13 mouse cellular contexts compared by ENCODE assay signal in the genomic region with DNA sequence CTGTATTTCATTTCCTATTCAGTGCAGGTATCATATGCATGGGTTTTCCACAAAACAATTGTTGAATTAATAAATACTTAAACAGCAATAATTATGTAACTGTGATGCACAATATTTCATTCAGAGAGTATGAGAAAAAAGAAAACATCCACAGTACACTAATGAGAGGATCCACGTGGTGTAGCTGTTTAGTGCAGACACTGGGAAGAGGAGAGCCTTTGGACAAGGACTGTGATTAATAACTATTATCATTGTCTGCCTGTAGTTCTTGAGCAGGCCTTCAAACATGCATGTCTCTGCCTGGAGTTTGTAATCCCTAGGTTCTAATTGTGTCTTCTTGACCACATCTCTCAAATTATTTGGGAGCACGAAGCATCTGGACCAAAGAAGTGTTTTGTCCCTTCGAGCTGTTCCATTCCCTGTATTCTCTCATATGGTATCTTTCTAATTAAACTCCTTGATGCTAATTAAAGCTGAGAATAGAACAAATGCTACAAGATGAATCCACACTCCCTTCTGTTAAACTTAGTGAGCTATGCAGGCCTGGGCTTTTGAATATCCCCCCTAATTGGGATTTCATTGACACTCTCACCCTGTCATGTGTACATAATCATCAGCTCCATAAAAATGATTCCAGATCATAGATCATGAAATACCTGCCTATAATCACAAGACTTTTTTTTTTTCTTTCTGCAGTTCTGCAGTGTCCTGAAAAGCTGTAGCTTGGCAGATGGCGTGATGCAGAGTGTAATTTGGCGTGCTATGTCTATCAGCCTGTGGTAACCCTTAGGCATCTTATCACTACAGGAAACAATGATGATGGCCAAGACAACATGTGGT.
DNase-seq lines count a peak whose midpoint lies in the region; ATAC-seq and TF ChIP-seq lines count a peak whose summit lies in the region.
"Had no signal": no experiment of that assay in that cellular context is flagged by ENCODE, and none has a peak within 500 bp of the region (broad histone marks: within the 10 kb centered on the region; RNA-seq: fewer than 3 reads in every experiment).

No protein-coding gene starts in this region.

- H3K9ac ChIP-seq in hindbrain, embryonic 11.5 days (ENCODE audit: low read depth, low read length): no peak overlapping the region
- H3K9ac ChIP-seq in hindbrain, embryonic 12.5 days: no peak overlapping the region
- H3K9ac ChIP-seq in midbrain, postnatal 0 days (replicated peaks; ENCODE audit: low read length, poor library complexity, severe bottlenecking): no peak overlapping the region
- H3K9ac ChIP-seq: heart, embryonic 12.5 days; intestine, embryonic 15.5 days had no signal

- peak; percentile 80; the same call in 1 of the 2 replicates for ATAC-seq in hindbrain, embryonic 11.5 days (ENCODE audit: low FRiP score)
- ATAC-seq in hindbrain, embryonic 12.5 days (ENCODE audit: low FRiP score): peak; percentile 92
- peak; percentile 71; the same call in 1 of the 2 replicates for ATAC-seq in midbrain, postnatal 0 days (ENCODE audit: low FRiP score)
- ATAC-seq in megakaryocyte-erythroid progenitor cell, adult 5-6 weeks (replicated peaks; ENCODE audit: low FRiP score, low TSS enrichment, poor library complexity, severe bottlenecking): no peak
- ATAC-seq: intestine, embryonic 15.5 days had no signal

- H3K27ac ChIP-seq in hindbrain, embryonic 11.5 days (ENCODE audit: low read depth, low read length): no peak overlapping the region
- no peak overlapping the region for H3K27ac ChIP-seq in hindbrain, embryonic 10.5 days
- peak overlapping the region; percentile 23; the same call in 1 of the 2 replicates for H3K27ac ChIP-seq in hindbrain, embryonic 12.5 days
- H3K27ac ChIP-seq in midbrain, postnatal 0 days (ENCODE audit: low read depth, low read length): no peak overlapping the region
- H3K27ac ChIP-seq: intestine, embryonic 15.5 days had no signal

- no peak overlapping the region for H3K4me2 ChIP-seq in hindbrain, embryonic 11.5 days (replicated peaks; ENCODE audit: low read depth, low read length)
- no peak overlapping the region for H3K4me2 ChIP-seq in hindbrain, embryonic 12.5 days (replicated peaks)
- H3K4me2 ChIP-seq in midbrain, postnatal 0 days (ENCODE audit: low read depth, low read length, poor library complexity, severe bottlenecking): no peak overlapping the region
- H3K4me2 ChIP-seq: heart, embryonic 12.5 days; intestine, embryonic 15.5 days had no signal

- WGBS in hindbrain, embryonic 11.5 days: 64% methylated on average over 5 of the region's 5 CpGs
- WGBS in hindbrain, embryonic 10.5 days: 76% methylated on average over 5 of the region's 5 CpGs
- WGBS in hindbrain, embryonic 12.5 days: 61% methylated on average over 5 of the region's 5 CpGs
- 54% methylated on average over 5 of the region's 5 CpGs for WGBS in midbrain, postnatal 0 days

- no peak for TF ChIP-seq CTCF in midbrain, postnatal 0 days (IDR thresholded peaks at IDR 0.05)

- H3K9me3 ChIP-seq in hindbrain, embryonic 11.5 days (ENCODE audit: control insufficient read depth, low read length): no peaks in the 10 kb centered on the region
- H3K9me3 ChIP-seq in hindbrain, embryonic 10.5 days: no peaks in the 10 kb centered on the region
- no peaks in the 10 kb centered on the region for H3K9me3 ChIP-seq in hindbrain, embryonic 12.5 days (replicated peaks)
- no peaks in the 10 kb centered on the region for H3K9me3 ChIP-seq in midbrain, postnatal 0 days (ENCODE audit: low read length)
- H3K9me3 ChIP-seq: heart, embryonic 12.5 days; intestine, embryonic 15.5 days; megakaryocyte, embryonic 14.5 days had no signal

- no peaks in the 10 kb centered on the region for H3K4me1 ChIP-seq in hindbrain, embryonic 11.5 days (replicated peaks; ENCODE audit: control insufficient read depth, insufficient read depth, low read length)
- H3K4me1 ChIP-seq in hindbrain, embryonic 10.5 days (replicated peaks): no peaks in the 10 kb centered on the region
- H3K4me1 ChIP-seq in hindbrain, embryonic 12.5 days: no peaks in the 10 kb centered on the region
- H3K4me1 ChIP-seq in midbrain, postnatal 0 days (ENCODE audit: insufficient read depth, low read length): no peaks in the 10 kb centered on the region
- H3K4me1 ChIP-seq: heart, embryonic 12.5 days; intestine, embryonic 15.5 days; megakaryocyte, embryonic 14.5 days had no signal

- DNase-seq in hindbrain, embryonic 11.5 days (ENCODE audit: low spot score): peak; percentile 13
- no peak for DNase-seq in hindbrain, embryonic 10.5 days (ENCODE audit: low spot score)
- peak; percentile 46 for DNase-seq in cerebellum, adult 9-10 months
- peak; percentile 91 for DNase-seq in midbrain, postnatal 0 days (ENCODE audit: low spot score)
- no peak for DNase-seq in gastrocnemius, adult 18-20 months (ENCODE audit: low spot score)
- no peak for DNase-seq in spleen, postnatal 36 days (ENCODE audit: low spot score in 2 of 2)
- DNase-seq: adrenal gland, postnatal 10 days; right cerebral cortex, adult 18-20 months had no signal

- H3K27me3 ChIP-seq in hindbrain, embryonic 11.5 days (ENCODE audit: control insufficient read depth, insufficient read depth, low read length): no peaks in the 10 kb centered on the region
- H3K27me3 ChIP-seq in hindbrain, embryonic 10.5 days (ENCODE audit: insufficient read depth, poor library complexity, severe bottlenecking): no peaks in the 10 kb centered on the region
- H3K27me3 ChIP-seq in hindbrain, embryonic 12.5 days: no peaks in the 10 kb centered on the region
- H3K27me3 ChIP-seq in midbrain, postnatal 0 days (ENCODE audit: insufficient read depth, low read length): no peaks in the 10 kb centered on the region
- H3K27me3 ChIP-seq: heart, embryonic 12.5 days; intestine, embryonic 15.5 days; megakaryocyte, embryonic 14.5 days had no signal

- no peaks in the 10 kb centered on the region for H3K36me3 ChIP-seq in hindbrain, embryonic 11.5 days (ENCODE audit: control insufficient read depth, insufficient read depth, low read length)
- H3K36me3 ChIP-seq in hindbrain, embryonic 10.5 days: no peaks in the 10 kb centered on the region
- no peaks in the 10 kb centered on the region for H3K36me3 ChIP-seq in hindbrain, embryonic 12.5 days
- no peaks in the 10 kb centered on the region for H3K36me3 ChIP-seq in midbrain, postnatal 0 days (ENCODE audit: insufficient read depth, low read length)
- H3K36me3 ChIP-seq: heart, embryonic 12.5 days; intestine, embryonic 15.5 days had no signal

- no peak overlapping the region for H3K4me3 ChIP-seq in hindbrain, embryonic 11.5 days (ENCODE audit: low read depth, low read length)
- H3K4me3 ChIP-seq in hindbrain, embryonic 10.5 days: no peak overlapping the region
- H3K4me3 ChIP-seq in hindbrain, embryonic 12.5 days: no peak overlapping the region
- H3K4me3 ChIP-seq in midbrain, postnatal 0 days (ENCODE audit: low read depth, low read length): no peak overlapping the region
- H3K4me3 ChIP-seq: heart, embryonic 12.5 days; intestine, embryonic 15.5 days; megakaryocyte, embryonic 14.5 days had no signal

Comparison
In these comparisons a context has a peak if more than half of its experiments do, and no peak if none do; other contexts are left out.
1. DNase-seq: peak in hindbrain, embryonic 11.5 days (single experiment), cerebellum, adult 9-10 months (single experiment) and midbrain, postnatal 0 days (single experiment); none in hindbrain, embryonic 10.5 days (single experiment), gastrocnemius, adult 18-20 months (single experiment) and spleen, postnatal 36 days (0 of 2).